ENCODE assay signal across 25 mouse cellular contexts in the genomic region with DNA sequence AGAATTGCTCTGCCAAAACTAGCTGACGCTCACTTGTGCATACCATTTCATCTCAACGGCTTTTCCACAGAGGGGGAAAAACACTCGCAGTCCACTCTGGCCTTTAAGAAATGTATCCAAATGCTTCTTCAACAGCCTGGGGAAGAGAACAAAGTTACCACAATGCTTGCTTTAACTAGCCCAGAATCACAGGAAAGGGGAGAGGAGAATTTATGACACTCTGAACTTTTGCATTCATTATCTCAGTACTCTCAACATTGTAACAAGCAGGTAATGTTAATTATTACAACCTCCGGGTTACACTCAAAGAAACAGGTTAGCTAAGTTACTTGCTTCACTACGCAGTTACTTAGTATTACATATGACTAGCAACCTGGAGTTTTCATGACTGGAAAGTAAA. TPM values are rescaled to one million over a fixed set of nuclear protein-coding genes. Genes with fewer than 3 reads are reported as not detected.
A peak's percentile ranks its signal among the peaks of the same experiment; 100 is the strongest.
DNase-seq lines count a peak whose midpoint lies in the region; ATAC-seq and TF ChIP-seq lines count a peak whose summit lies in the region.
"Had no signal": no experiment of that assay in that cellular context is flagged by ENCODE, and none has a peak within 500 bp of the region (broad histone marks: within the 10 kb centered on the region; RNA-seq: fewer than 3 reads in every experiment).

No protein-coding gene starts in this region.

- ATAC-seq in kidney, embryonic 14.5 days (ENCODE audit: low FRiP score, low TSS enrichment) = no peak
- ATAC-seq in intestine, embryonic 15.5 days = no peak
- ATAC-seq: activated CD4-positive, CD25-positive, alpha-beta regulatory T cell, adult 4 months; CD4-positive, CD25-positive, alpha-beta regulatory T cell, adult 4 months; forebrain, embryonic 13.5 days; Patski had no signal

- 81% methylated on average over 5 of the region's 5 CpGs for WGBS in kidney, embryonic 14.5 days
- 28% methylated on average over 5 of the region's 5 CpGs for WGBS in kidney, adult 2 months
- WGBS in intestine, embryonic 15.5 days = 86% methylated on average over 5 of the region's 5 CpGs

- H3K36me3 ChIP-seq in kidney, embryonic 14.5 days (ENCODE audit: control insufficient read depth, insufficient read depth, low read length) = no peaks in the 10 kb centered on the region
- no peaks in the 10 kb centered on the region for H3K36me3 ChIP-seq in kidney, adult 2 months (ENCODE audit: control insufficient read depth, insufficient read depth, low read length)
- no peaks in the 10 kb centered on the region for H3K36me3 ChIP-seq in intestine, embryonic 15.5 days
- H3K36me3 ChIP-seq: embryonic facial prominence, embryonic 10.5 days; embryonic facial prominence, embryonic 12.5 days; G1E had no signal

- no peaks in the 10 kb centered on the region for H3K27me3 ChIP-seq in kidney, embryonic 14.5 days (ENCODE audit: control insufficient read depth, insufficient read depth, low read length)
- H3K27me3 ChIP-seq in kidney, adult 2 months (replicated peaks; ENCODE audit: control insufficient read depth, insufficient read depth, low read length) = no peaks in the 10 kb centered on the region
- H3K27me3 ChIP-seq in intestine, embryonic 15.5 days (replicated peaks) = no peaks in the 10 kb centered on the region
- H3K27me3 ChIP-seq: CH12.LX; embryonic facial prominence, embryonic 12.5 days; forebrain, embryonic 13.5 days; Patski had no signal

- no peak overlapping the region for H3K4me2 ChIP-seq in kidney, embryonic 14.5 days (replicated peaks; ENCODE audit: low read depth, low read length)
- H3K4me2 ChIP-seq in intestine, embryonic 15.5 days (replicated peaks) = no peak overlapping the region
- H3K4me2 ChIP-seq: embryonic facial prominence, embryonic 12.5 days; forebrain, embryonic 13.5 days had no signal

- no peak overlapping the region for H3K4me3 ChIP-seq in kidney, embryonic 14.5 days (ENCODE audit: low read length)
- no peak overlapping the region for H3K4me3 ChIP-seq in kidney, adult 2 months (ENCODE audit: insufficient read depth, low read depth, low read length)
- no peak overlapping the region for H3K4me3 ChIP-seq in intestine, embryonic 15.5 days (replicated peaks)
- H3K4me3 ChIP-seq: embryonic facial prominence, embryonic 10.5 days; embryonic facial prominence, embryonic 12.5 days; forebrain, embryonic 13.5 days had no signal

- TF ChIP-seq CTCF in kidney, adult 2 months (conservative IDR thresholded peaks at IDR 0.05; ENCODE audit: insufficient read depth, insufficient read length, low read depth, low read length) = no peak

- no peak for TF ChIP-seq POLR2A in kidney, adult 2 months (IDR thresholded peaks at IDR 0.05; ENCODE audit: low read depth, low read length)

- no peak overlapping the region for H3K9ac ChIP-seq in kidney, embryonic 14.5 days (ENCODE audit: low read depth, low read length)
- no peak overlapping the region for H3K9ac ChIP-seq in intestine, embryonic 15.5 days
- H3K9ac ChIP-seq: embryonic facial prominence, embryonic 12.5 days; forebrain, embryonic 13.5 days had no signal

- H3K27ac ChIP-seq in kidney, embryonic 14.5 days (ENCODE audit: low read depth, low read length) = no peak overlapping the region
- peak overlapping the region; percentile 82 for H3K27ac ChIP-seq in kidney, adult 2 months (ENCODE audit: insufficient read depth, low read depth, low read length)
- no peak overlapping the region for H3K27ac ChIP-seq in intestine, embryonic 15.5 days
- H3K27ac ChIP-seq: embryonic facial prominence, embryonic 10.5 days; embryonic facial prominence, embryonic 12.5 days; forebrain, embryonic 13.5 days had no signal

- no peaks in the 10 kb centered on the region for H3K9me3 ChIP-seq in kidney, embryonic 14.5 days (ENCODE audit: control insufficient read depth, low read length)
- no peaks in the 10 kb centered on the region for H3K9me3 ChIP-seq in intestine, embryonic 15.5 days
- H3K9me3 ChIP-seq: embryonic facial prominence, embryonic 10.5 days; embryonic facial prominence, embryonic 12.5 days; forebrain, embryonic 13.5 days; G1E had no signal

- peak; percentile 31 for DNase-seq in kidney, adult 11 months
- DNase-seq in kidney, adult 2 months = peak; percentile 77
- no peak for DNase-seq in kidney, postnatal 4 days
- DNase-seq in kidney, adult 9 months = peak; percentile 76
- DNase-seq in kidney, postnatal 10 days = no peak
- peak; percentile 32 for DNase-seq in kidney, postnatal 14 days
- DNase-seq: adrenal gland, adult 8-10 months; adrenal gland, postnatal 14 days; adrenal gland, postnatal 36 days; B cell, adult 2 months; cerebellum, adult 11-12 months; cerebellum, adult 2 months; cerebellum, adult 9-10 months; cerebellum, postnatal 10 days; cerebellum, postnatal 25 days had no signal

- H3K4me1 ChIP-seq in kidney, embryonic 14.5 days (ENCODE audit: control insufficient read depth, insufficient read depth, low read length) = peaks cover 6% of the 10 kb centered on the region; the same call in 1 of the 2 replicates
- peaks cover 22% of the 10 kb centered on the region; the same call in 1 of the 2 replicates for H3K4me1 ChIP-seq in kidney, adult 2 months (ENCODE audit: control insufficient read depth, insufficient read depth, low read length)
- peaks cover 8% of the 10 kb centered on the region; the same call in 1 of the 2 replicates for H3K4me1 ChIP-seq in intestine, embryonic 15.5 days (replicated peaks)

RNA-seq across cellular contexts. Expression of a gene that starts 3.2 kb away (rescaled TPM):
- 8.6 and 12.1 TPM in 2 replicates for polyA plus RNA-seq in kidney, embryonic 14.5 days (2014; fragmentation: Nextera tagmentation; extraction: Ambion mirVana)
- 11.4 and 13.7 TPM in 2 replicates for polyA plus RNA-seq in kidney, adult 2 months (2012; rRNA removed)
- 11.0 and 11.1 TPM in 2 replicates for polyA plus RNA-seq in intestine, embryonic 15.5 days (2015; fragmentation: Nextera tagmentation; extraction: Ambion mirVana)

RNA-seq across cellular contexts. Expression of a gene that starts 4.5 kb away (rescaled TPM):
- 23.4 and 29.7 TPM in 2 replicates for polyA plus RNA-seq in kidney, embryonic 14.5 days (2014; fragmentation: Nextera tagmentation; extraction: Ambion mirVana)
- polyA plus RNA-seq in kidney, adult 2 months (2012; rRNA removed) = 52.6 and 55.0 TPM in 2 replicates
- polyA plus RNA-seq in intestine, embryonic 15.5 days (2015; fragmentation: Nextera tagmentation; extraction: Ambion mirVana) = 24.1 and 24.2 TPM in 2 replicates

RNA-seq across cellular contexts. Expression of a gene that starts 25.4 kb away (rescaled TPM):
- polyA plus RNA-seq in kidney, embryonic 14.5 days (2014; fragmentation: Nextera tagmentation; extraction: Ambion mirVana) = 2.5 and 3.1 TPM in 2 replicates
- polyA plus RNA-seq in kidney, adult 2 months (2012; rRNA removed) = 2.5 and 2.6 TPM in 2 replicates
- polyA plus RNA-seq in intestine, embryonic 15.5 days (2015; fragmentation: Nextera tagmentation; extraction: Ambion mirVana) = 3.5 and 3.9 TPM in 2 replicates
- polyA plus RNA-seq: G1E had no signal

Comparison
In these comparisons a context has a peak if more than half of its experiments do, and no peak if none do; other contexts are left out.
1. DNase-seq: peak in kidney, adult 11 months (single experiment), kidney, adult 2 months (single experiment), kidney, adult 9 months (single experiment) and kidney, postnatal 14 days (single experiment); none in kidney, postnatal 4 days (0 of 2) and kidney, postnatal 10 days (single experiment).